Mouse (Mus musculus) hindbrain, embryonic 11.5 days (tissue): ENCODE results near the gene Adipor1. TPM values are rescaled to one million over a fixed set of nuclear protein-coding genes. Genes with fewer than 3 reads are reported as not detected.

Experiments
- ATAC-seq: fragments of 200-750 bp; cut with Nextera tagmentation; 2 replicates; pipeline ENCODE4 v1.8.0; 2017; ENCODE audit warnings: mild to moderate bottlenecking, moderate TSS enrichment, moderate library complexity; ENCODE audit not compliant: low FRiP score
- DNase-seq: peaks from one replicate; pipeline ENCODE4 v3.0.0-alpha.2; 2015; ENCODE audit warnings: low spot score
- H3K27ac ChIP-seq: fragments of 300-500 bp; sonication (generic); 2 replicates; pipeline ENCODE4 v1.5.1; 2014; ENCODE audit warnings: mild to moderate bottlenecking, low read depth, low read length
- H3K27me3 ChIP-seq: fragments of 300-500 bp; sonication (generic); 2 replicates; pipeline ENCODE4 v1.6.1; 2014; ENCODE audit warnings: mild to moderate bottlenecking, low read length, moderate library complexity, mixed read lengths; ENCODE audit not compliant: control insufficient read depth, insufficient read depth
- H3K36me3 ChIP-seq: fragments of 300-500 bp; sonication (generic); 2 replicates; pipeline ENCODE4 v1.6.1; 2014; ENCODE audit warnings: mild to moderate bottlenecking, low read length, moderate library complexity, mixed read lengths; ENCODE audit not compliant: control insufficient read depth, insufficient read depth
- H3K4me1 ChIP-seq: fragments of 300-500 bp; sonication (generic); replicated peaks from 2 replicates; pipeline ENCODE4 v1.6.1; 2014; ENCODE audit warnings: low read length, mixed read lengths; ENCODE audit not compliant: control insufficient read depth, insufficient read depth
- H3K4me2 ChIP-seq: fragments of 300-500 bp; sonication (generic); replicated peaks from 2 replicates; pipeline ENCODE4 v1.6.1; 2014; ENCODE audit warnings: mild to moderate bottlenecking, low read depth, low read length
- H3K4me3 ChIP-seq: fragments of 300-500 bp; sonication (generic); 2 replicates; pipeline ENCODE4 v1.5.1; 2014; ENCODE audit warnings: low read depth, low read length
- H3K9ac ChIP-seq: fragments of 300-500 bp; sonication (generic); 2 replicates; pipeline ENCODE4 v1.6.1; 2014; ENCODE audit warnings: low read depth, low read length
- H3K9me3 ChIP-seq: fragments of 300-500 bp; sonication (generic); 2 replicates; pipeline ENCODE4 v1.6.1; 2016; ENCODE audit warnings: low read length; ENCODE audit not compliant: control insufficient read depth
- WGBS: fragments of 180-500 bp; shearing (Covaris S2); extraction: QIAGEN DNeasy Blood & Tissue Kit; methylation state at CpG from one replicate; pipeline ENCODE4 v1.1.7; 2014; 5-methylcytosine and 5-hydroxymethylcytosine counted together
- polyA plus RNA-seq: library from polyadenylated mRNA; unstranded; fragments of >200 nt; fragmentation: Nextera tagmentation; extraction: Ambion mirVana; gene quantifications from 2 replicates; pipeline ENCODE4 v1.2.1, GENCODE M21; 2014

Adipor1 gene
- polyA plus RNA-seq, 1 experiment from 2014 or later = 81.7 TPM

DNA sequence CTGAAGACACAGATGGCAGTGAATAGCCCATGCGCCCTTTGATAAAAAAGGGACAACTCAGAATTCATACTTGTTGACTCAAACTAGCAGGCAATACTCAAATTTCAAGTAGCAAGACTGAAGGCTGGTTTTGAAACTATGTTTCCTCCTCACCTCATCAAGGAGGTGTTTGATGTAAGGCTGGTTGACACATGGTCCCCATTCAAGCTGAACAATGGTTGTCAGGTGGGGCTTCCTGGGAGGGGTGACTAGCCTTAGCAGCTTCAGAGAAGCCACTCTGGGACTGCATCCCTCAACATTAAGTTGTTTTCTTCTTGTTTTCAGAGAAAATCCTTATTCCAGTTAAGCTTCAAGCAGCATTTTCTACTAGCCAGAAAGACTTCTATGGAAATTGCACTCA is 29.5 kb upstream of the Adipor1 start, which contains the start of gene 4933406M09Rik:
Gene 4933406M09Rik (plus strand): TSS at position 275 of the 400 bp plus-strand sequence.
- Histone ChIP-seq H3K36me3 (no peaks in the 10 kb centered on the region), H3K4me2 (no peak within 1 kb of the TSS), H3K9me3 (no peaks in the 10 kb centered on the region), H3K27me3 (no peaks in the 10 kb centered on the region; the same call in 1 of the 2 replicates), H3K9ac (no peak within 1 kb of the TSS), H3K27ac (no peak within 1 kb of the TSS), H3K4me3 (no peak within 1 kb of the TSS), H3K4me1 (no peaks in the 10 kb centered on the region)
- WGBS = 95% methylated on average over 1 of the region's 1 CpGs
- DNase-seq = no peak
- ATAC-seq = no peak

DNA sequence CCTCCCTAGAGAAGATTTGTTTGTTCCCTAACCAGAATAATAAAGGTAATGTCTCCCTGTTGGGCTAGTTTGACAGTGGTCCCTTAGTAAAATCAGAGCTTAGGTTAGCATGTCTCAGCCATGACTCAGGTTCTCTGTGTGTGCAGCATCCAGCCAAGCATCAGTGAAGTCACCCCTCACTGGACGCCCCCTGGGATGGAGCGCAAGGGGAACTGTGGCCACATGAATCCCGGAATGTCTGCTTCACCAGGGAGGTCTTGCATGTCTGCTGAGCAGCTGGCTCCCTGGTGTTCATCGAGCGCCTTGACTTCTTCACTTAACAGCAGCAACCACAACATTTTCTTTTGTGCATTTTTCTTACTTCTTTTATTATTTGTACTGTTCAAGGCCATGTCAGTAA is 21.4 kb upstream of the Adipor1 start:
- ATAC-seq (no peak), DNase-seq (no peak)
- Histone ChIP-seq H3K27me3 (no peaks in the 10 kb centered on the region), H3K9me3 (no peaks in the 10 kb centered on the region), H3K4me1 (no peaks in the 10 kb centered on the region), H3K36me3 (no peaks in the 10 kb centered on the region), H3K4me3 (no peak overlapping the region), H3K4me2 (no peak overlapping the region), H3K9ac (no peak overlapping the region), H3K27ac (no peak overlapping the region)
- 59% methylated on average over 5 of the region's 5 CpGs for WGBS

DNA sequence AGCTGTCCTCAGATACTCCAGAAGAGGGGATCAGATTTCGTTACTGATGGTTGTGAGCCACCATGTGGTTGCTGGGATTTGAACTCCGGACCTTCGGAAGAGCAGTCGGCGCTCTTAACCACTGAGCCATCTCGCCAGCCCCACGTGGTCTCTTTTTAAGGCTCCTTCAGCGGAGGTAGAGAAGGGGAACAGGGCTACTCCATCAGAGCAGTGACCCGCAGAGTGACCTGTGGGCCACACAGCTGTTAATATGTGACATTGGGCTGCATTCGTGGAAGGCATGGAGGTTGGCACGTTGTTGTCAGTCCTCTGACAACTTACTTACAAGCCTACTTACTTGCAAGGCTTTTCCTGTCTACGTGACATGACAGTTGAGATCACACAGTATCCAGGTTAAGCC is 17.0 kb upstream of the Adipor1 start:
- Histone ChIP-seq H3K9ac (no peak overlapping the region), H3K27ac (no peak overlapping the region), H3K36me3 (no peaks in the 10 kb centered on the region), H3K9me3 (no peaks in the 10 kb centered on the region), H3K4me1 (no peaks in the 10 kb centered on the region), H3K4me2 (no peak overlapping the region), H3K27me3 (no peaks in the 10 kb centered on the region), H3K4me3 (no peak overlapping the region)
- DNase-seq (no peak), ATAC-seq (no peak)
- 89% methylated on average over 12 of the region's 12 CpGs for WGBS

DNA sequence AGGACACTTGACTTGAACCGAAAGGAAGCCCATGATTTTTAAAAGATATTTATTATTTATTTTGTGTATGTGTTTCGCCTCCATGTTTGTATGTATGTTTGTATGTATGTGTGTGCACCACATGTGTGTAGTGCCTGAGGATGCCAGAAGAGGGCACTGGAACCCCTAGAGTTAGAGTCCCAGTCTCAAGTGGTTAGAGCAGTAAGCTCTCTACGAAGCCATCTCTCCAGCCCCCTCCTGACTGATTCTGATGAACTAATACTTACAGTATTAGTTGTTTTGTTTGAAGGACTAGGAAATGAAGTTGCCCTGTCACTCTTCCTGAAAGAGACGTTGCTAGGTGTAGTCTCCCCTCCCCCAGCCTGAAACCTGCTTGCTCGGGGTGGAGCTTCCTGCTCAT is 15.4 kb upstream of the Adipor1 start:
- no peak overlapping the region for H3K27ac ChIP-seq
- ATAC-seq (no peak), DNase-seq (no peak)
- WGBS = 66% methylated on average over 5 of the region's 5 CpGs
- H3K4me2 ChIP-seq = no peak overlapping the region
- no peaks in the 10 kb centered on the region for H3K4me1 ChIP-seq
- H3K4me3 ChIP-seq = no peak overlapping the region
- H3K9me3 ChIP-seq = no peaks in the 10 kb centered on the region
- no peak overlapping the region for H3K9ac ChIP-seq
- H3K36me3 ChIP-seq = no peaks in the 10 kb centered on the region
- no peaks in the 10 kb centered on the region for H3K27me3 ChIP-seq

DNA sequence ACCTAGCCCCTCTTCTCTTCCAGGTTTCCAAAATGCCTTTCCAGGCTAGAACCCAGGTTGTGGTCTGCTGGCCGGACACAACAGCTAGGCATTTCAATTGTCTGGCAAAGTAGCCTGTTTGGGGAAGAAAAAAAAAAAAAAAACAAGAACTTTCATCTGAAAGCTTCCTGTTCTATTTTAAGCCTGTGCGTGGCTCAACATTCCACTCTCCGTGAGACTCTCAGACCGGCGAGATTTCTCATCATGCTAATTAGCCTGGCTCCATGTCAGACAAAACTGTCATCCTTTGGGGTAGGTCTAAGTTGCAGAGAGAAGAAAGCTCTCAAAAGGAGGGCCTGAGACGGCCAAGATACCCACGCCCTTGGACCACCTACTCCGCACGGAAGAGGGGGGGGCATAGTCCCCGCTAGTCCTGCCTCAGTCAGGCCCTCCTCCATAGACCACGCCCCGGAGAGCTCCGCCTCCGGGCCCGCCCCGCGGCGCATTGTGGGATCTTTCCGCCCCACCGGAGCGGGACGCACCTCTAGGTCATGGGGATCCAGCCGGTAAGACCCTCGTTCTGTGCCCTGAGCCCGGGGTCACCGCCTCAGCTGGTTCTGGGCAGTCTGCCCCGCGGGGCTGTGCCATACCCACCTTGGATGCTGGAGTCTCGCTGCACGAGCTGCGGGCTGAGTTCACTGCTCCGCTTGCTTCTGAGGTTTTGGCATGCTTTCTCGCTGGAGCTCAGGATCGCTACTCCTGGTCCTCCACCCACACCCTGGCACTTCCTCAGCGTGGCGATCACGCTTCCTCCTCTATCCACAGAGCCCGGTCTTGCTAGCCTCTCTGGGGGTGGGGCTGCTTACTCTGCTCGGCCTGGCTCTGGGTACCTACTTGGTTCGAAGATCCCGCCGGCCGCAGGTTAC is 9.4 kb upstream of the Adipor1 start, which contains the start of gene Cyb5r1:
Gene Cyb5r1 (plus strand): TSS at position 51 of the 905 bp plus-strand sequence.
- Histone ChIP-seq H3K36me3 (0 out of 2 replicates have a peak, but pooled peaks cover 2% of the 10 kb centered on the region), H3K4me3 (peak within 1 kb of the TSS; percentile 76), H3K9ac (peak within 1 kb of the TSS; percentile 75), H3K9me3 (no peaks in the 10 kb centered on the region), H3K4me2 (peak within 1 kb of the TSS; percentile 87), H3K27me3 (no peaks in the 10 kb centered on the region), H3K27ac (no peak within 1 kb of the TSS), H3K4me1 (no peaks in the 10 kb centered on the region; the same call in 1 of the 2 replicates)
- 2% methylated on average over 43 of the region's 43 CpGs for WGBS
- ATAC-seq = peak; percentile 96
- DNase-seq = peak; percentile 87

DNA sequence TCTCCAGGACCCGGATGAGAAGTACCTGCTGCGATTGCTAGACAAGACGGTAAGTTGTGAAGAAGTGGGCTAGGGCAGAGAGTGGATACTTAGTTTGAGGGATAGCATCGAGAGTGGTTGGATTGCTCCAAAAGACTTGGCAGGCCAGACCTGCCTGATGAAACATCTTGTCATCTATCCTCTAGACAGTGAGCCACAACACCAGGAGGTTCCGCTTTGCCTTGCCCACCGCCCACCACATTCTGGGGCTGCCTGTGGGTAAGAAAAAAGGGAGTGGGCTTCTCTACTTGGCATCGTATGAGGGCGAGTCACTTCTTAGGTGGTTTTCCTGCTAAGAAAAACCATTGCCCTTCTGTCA is 8.8 kb upstream of the Adipor1 start:
- peak overlapping the region; percentile 76 for H3K4me3 ChIP-seq
- 0 out of 2 replicates have a peak, but pooled peaks cover 2% of the 10 kb centered on the region for H3K36me3 ChIP-seq
- no peak overlapping the region for H3K27ac ChIP-seq
- H3K27me3 ChIP-seq = no peaks in the 10 kb centered on the region
- ATAC-seq (no peak; the same call in 1 of the 2 replicates), DNase-seq (no peak)
- 35% methylated on average over 8 of the region's 8 CpGs for WGBS
- no peaks in the 10 kb centered on the region for H3K9me3 ChIP-seq
- H3K4me1 ChIP-seq = no peaks in the 10 kb centered on the region; the same call in 1 of the 2 replicates
- peak overlapping the region; percentile 75 for H3K9ac ChIP-seq
- peak overlapping the region; percentile 87 for H3K4me2 ChIP-seq

DNA sequence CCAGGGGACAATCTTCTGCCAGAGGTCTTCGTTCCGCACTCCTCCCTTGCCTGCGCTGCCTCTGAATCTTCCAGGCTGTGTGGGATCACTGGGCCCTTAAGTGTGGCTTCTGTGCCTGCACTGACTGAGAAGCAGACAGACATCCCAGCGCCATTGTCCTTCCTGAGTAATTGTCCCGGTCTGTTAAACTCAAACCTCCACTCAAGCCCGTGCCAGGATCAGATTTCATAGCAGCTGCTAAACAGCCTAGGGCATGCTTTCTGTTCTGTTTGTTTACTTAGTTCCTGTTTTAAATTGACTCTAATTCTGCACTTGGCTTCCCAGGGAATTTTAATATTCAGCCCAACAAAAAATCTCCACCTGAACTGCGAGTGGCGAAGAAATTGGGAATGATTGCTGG is 7.1 kb upstream of the Adipor1 start:
- Histone ChIP-seq H3K4me1 (no peaks in the 10 kb centered on the region; the same call in 1 of the 2 replicates), H3K36me3 (0 out of 2 replicates have a peak, but pooled peaks cover 2% of the 10 kb centered on the region), H3K27ac (no peak overlapping the region), H3K4me3 (no peak overlapping the region), H3K27me3 (no peaks in the 10 kb centered on the region), H3K9me3 (no peaks in the 10 kb centered on the region), H3K4me2 (no peak overlapping the region), H3K9ac (no peak overlapping the region)
- 79% methylated on average over 8 of the region's 8 CpGs for WGBS
- ATAC-seq (no peak), DNase-seq (no peak)

DNA sequence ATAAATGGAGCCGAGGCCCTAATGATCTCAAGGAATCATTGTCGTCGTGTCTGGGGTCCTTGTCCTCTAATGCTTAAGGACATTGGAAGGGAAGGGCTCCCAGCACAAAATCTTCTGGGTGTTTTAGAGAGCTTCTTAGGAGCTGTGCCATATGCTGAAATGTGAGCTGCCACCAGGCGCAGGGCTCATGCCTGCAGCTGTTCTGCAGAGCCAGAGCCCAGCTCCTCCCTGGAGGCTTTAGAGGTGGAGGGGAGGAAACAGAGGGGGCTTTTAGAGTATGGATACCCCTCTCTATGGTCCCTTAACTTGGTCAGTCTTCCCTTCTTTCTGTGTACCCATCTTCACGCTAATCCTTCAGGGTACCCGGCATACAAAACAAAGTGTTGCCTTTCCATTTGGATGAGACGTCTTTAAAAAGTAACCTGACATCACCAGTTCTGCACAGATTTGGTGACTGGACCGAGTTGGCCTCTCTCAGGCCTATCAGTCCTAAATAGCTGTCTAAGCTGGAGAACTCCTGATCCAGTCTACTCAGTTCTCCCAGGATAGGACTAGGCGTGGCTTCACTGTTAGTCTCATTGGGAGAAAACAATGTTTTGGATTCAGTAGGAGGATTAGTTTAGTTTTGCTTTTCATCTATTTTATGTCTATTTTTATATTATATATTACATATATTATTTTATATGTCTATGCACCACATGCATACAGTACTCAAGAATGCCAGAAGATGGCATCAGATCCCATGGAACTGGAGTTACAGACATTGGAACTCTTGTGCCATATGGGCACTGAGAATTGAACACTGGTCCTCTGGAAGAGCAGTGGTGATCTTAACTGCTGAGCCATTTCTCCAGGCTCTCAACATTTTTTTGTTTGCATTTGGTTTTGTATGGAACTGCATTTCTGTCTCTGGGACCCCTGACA is 3.2 kb upstream of the Adipor1 start:
- Histone ChIP-seq H3K36me3 (0 out of 2 replicates have a peak, but pooled peaks cover 2% of the 10 kb centered on the region), H3K27me3 (no peaks in the 10 kb centered on the region), H3K4me2 (no peak overlapping the region), H3K4me1 (peaks cover 5% of the 10 kb centered on the region; the same call in 1 of the 2 replicates), H3K9me3 (no peaks in the 10 kb centered on the region), H3K9ac (no peak overlapping the region), H3K4me3 (no peak overlapping the region), H3K27ac (no peak overlapping the region)
- ATAC-seq (no peak), DNase-seq (no peak)
- WGBS = 94% methylated on average over 9 of the region's 9 CpGs
